Mouse (Mus musculus) hindbrain, embryonic 10.5 days (tissue): ENCODE data around the gene Ift52. TPM values are rescaled to one million over a fixed set of nuclear protein-coding genes. Genes with fewer than 3 reads are reported as not detected.

ENCODE experiments used
- DNase-seq: peaks from one replicate; pipeline ENCODE4 v3.0.0-alpha.2; 2017; ENCODE audit warnings: low spot score
- H3K27ac ChIP-seq: fragments of 300-500 bp; sonication (generic); 2 replicates; pipeline ENCODE4 v1.5.1; 2016; ENCODE audit warnings: mild to moderate bottlenecking, moderate library complexity
- H3K27me3 ChIP-seq: fragments of 300-500 bp; sonication (generic); 2 replicates; pipeline ENCODE4 v1.6.1; 2016; ENCODE audit warnings: mild to moderate bottlenecking; ENCODE audit not compliant: poor library complexity, insufficient read depth, severe bottlenecking
- H3K36me3 ChIP-seq: fragments of 300-500 bp; sonication (generic); 2 replicates; pipeline ENCODE4 v1.6.1; 2016; ENCODE audit warnings: mild to moderate bottlenecking, moderate library complexity
- H3K4me1 ChIP-seq: fragments of 300-500 bp; sonication (generic); replicated peaks from 2 replicates; pipeline ENCODE4 v1.6.1; 2016; ENCODE audit warnings: mild to moderate bottlenecking
- H3K4me3 ChIP-seq: fragments of 300-500 bp; sonication (generic); 2 replicates; pipeline ENCODE4 v1.5.1; 2016; ENCODE audit warnings: mild to moderate bottlenecking, moderate library complexity
- H3K9me3 ChIP-seq: fragments of 300-500 bp; sonication (generic); 2 replicates; pipeline ENCODE4 v1.6.1; 2016; ENCODE audit warnings: mild to moderate bottlenecking, moderate library complexity
- WGBS: fragments of 180-500 bp; shearing (Covaris S2); methylation state at CpG from one replicate; pipeline ENCODE4 v1.1.7; 2016; 5-methylcytosine and 5-hydroxymethylcytosine counted together
- polyA plus RNA-seq: library from polyadenylated mRNA; unstranded; fragments of >200 nt; fragmentation: Nextera tagmentation; extraction: Ambion mirVana; gene quantifications from 2 replicates; pipeline ENCODE4 v1.2.1, GENCODE M21; 2016

The Ift52 gene
- polyA plus RNA-seq = 52.3 and 55.1 TPM in 2 replicates

- Histone ChIP-seq H3K27ac (peak within 1 kb of the TSS; percentile 92), H3K36me3 (no peaks in the 10 kb centered on the region), H3K27me3 (no peaks in the 10 kb centered on the region), H3K4me3 (peak within 1 kb of the TSS; percentile 96), H3K9me3 (no peaks in the 10 kb centered on the region), H3K4me1 (peaks cover 13% of the 10 kb centered on the region)
- under 1% methylated on average over 57 of the region's 57 CpGs for WGBS
- DNase-seq = peak; percentile 91
These were observed at the start of gene Ift52 for GRCm38 (mm10) chr2:163016916-163017743. Ift52 (plus strand) TSS chr2:163017354.

GRCm38 (mm10) chr2:162968357-162968756, 48.8 kb upstream of the Ift52 start:
- H3K4me1 ChIP-seq = peaks cover 8% of the 10 kb centered on the region
- H3K27me3 ChIP-seq = no peaks in the 10 kb centered on the region
- no peaks in the 10 kb centered on the region for H3K9me3 ChIP-seq
- no peak overlapping the region for H3K4me3 ChIP-seq
- no peaks in the 10 kb centered on the region for H3K36me3 ChIP-seq
- 9% methylated on average over 5 of the region's 5 CpGs for WGBS
- DNase-seq = peak; percentile 72
- no peak overlapping the region for H3K27ac ChIP-seq

GRCm38 (mm10) chr2:162969101-162969500, 48.1 kb upstream of the Ift52 start:
- DNase-seq = no peak
- no peak overlapping the region for H3K27ac ChIP-seq
- WGBS = 86% methylated on average over 3 of the region's 3 CpGs
- H3K27me3 ChIP-seq = no peaks in the 10 kb centered on the region
- H3K36me3 ChIP-seq = no peaks in the 10 kb centered on the region
- no peaks in the 10 kb centered on the region for H3K9me3 ChIP-seq
- H3K4me3 ChIP-seq = no peak overlapping the region
- peaks cover 15% of the 10 kb centered on the region for H3K4me1 ChIP-seq

- 84% methylated on average over 6 of the region's 6 CpGs for WGBS
These were observed 46.3 kb upstream of the Ift52 start for GRCm38 (mm10) chr2:162970896-162971295.

GRCm38 (mm10) chr2:162972752-162973151, 44.4 kb upstream of the Ift52 start:
- Histone ChIP-seq H3K27me3 (0 out of 2 replicates have a peak, but pooled peaks cover 6% of the 10 kb centered on the region), H3K4me3 (no peak overlapping the region), H3K27ac (no peak overlapping the region), H3K4me1 (peaks cover 27% of the 10 kb centered on the region), H3K9me3 (no peaks in the 10 kb centered on the region), H3K36me3 (no peaks in the 10 kb centered on the region)
- DNase-seq = no peak
- WGBS = 52% methylated on average over 7 of the region's 7 CpGs

More at GRCm38 (mm10) chr2:162970896-162971295, 46.3 kb upstream of the Ift52 start:
- H3K36me3 ChIP-seq = no peaks in the 10 kb centered on the region
- H3K27me3 ChIP-seq = 0 out of 2 replicates have a peak, but pooled peaks cover 6% of the 10 kb centered on the region
- no peaks in the 10 kb centered on the region for H3K9me3 ChIP-seq
- no peak overlapping the region for H3K4me3 ChIP-seq
- no peak for DNase-seq
- no peak overlapping the region for H3K27ac ChIP-seq
- H3K4me1 ChIP-seq = peaks cover 27% of the 10 kb centered on the region

- no peaks in the 10 kb centered on the region for H3K9me3 ChIP-seq
- 77% methylated on average over 5 of the region's 5 CpGs for WGBS
- H3K4me3 ChIP-seq = no peak overlapping the region
- no peaks in the 10 kb centered on the region for H3K36me3 ChIP-seq
- H3K27me3 ChIP-seq = 0 out of 2 replicates have a peak, but pooled peaks cover 6% of the 10 kb centered on the region
- peaks cover 27% of the 10 kb centered on the region for H3K4me1 ChIP-seq
- peak overlapping the region; percentile 76 for H3K27ac ChIP-seq
- DNase-seq = no peak
These were observed 43.9 kb upstream of the Ift52 start for GRCm38 (mm10) chr2:162973206-162973605.

GRCm38 (mm10) chr2:162973637-162974036, 43.5 kb upstream of the Ift52 start:
- no peaks in the 10 kb centered on the region for H3K9me3 ChIP-seq
- DNase-seq = peak; percentile 43
- H3K36me3 ChIP-seq = no peaks in the 10 kb centered on the region
- peaks cover 27% of the 10 kb centered on the region for H3K4me1 ChIP-seq
- WGBS = 26% methylated on average over 11 of the region's 11 CpGs
- H3K4me3 ChIP-seq = no peak overlapping the region
- 0 out of 2 replicates have a peak, but pooled peaks cover 6% of the 10 kb centered on the region for H3K27me3 ChIP-seq
- H3K27ac ChIP-seq = peak overlapping the region; percentile 76

- no peaks in the 10 kb centered on the region for H3K36me3 ChIP-seq
- 80% methylated on average over 11 of the region's 11 CpGs for WGBS
- H3K4me1 ChIP-seq = peaks cover 27% of the 10 kb centered on the region
- H3K4me3 ChIP-seq = no peak overlapping the region
- DNase-seq = no peak
- H3K27me3 ChIP-seq = 0 out of 2 replicates have a peak, but pooled peaks cover 6% of the 10 kb centered on the region
- no peaks in the 10 kb centered on the region for H3K9me3 ChIP-seq
- no peak overlapping the region for H3K27ac ChIP-seq
These were observed 41.9 kb upstream of the Ift52 start for GRCm38 (mm10) chr2:162975157-162975775.

- no peaks in the 10 kb centered on the region for H3K9me3 ChIP-seq
- H3K4me3 ChIP-seq = no peak overlapping the region
- no peak for DNase-seq
- H3K27me3 ChIP-seq = 0 out of 2 replicates have a peak, but pooled peaks cover 6% of the 10 kb centered on the region
- H3K4me1 ChIP-seq = peaks cover 27% of the 10 kb centered on the region
- no peaks in the 10 kb centered on the region for H3K36me3 ChIP-seq
- no peak overlapping the region for H3K27ac ChIP-seq
- 72% methylated on average over 4 of the region's 4 CpGs for WGBS
These were observed 41.2 kb upstream of the Ift52 start for GRCm38 (mm10) chr2:162976001-162976400.

GRCm38 (mm10) chr2:162984381-162984780, 32.8 kb upstream of the Ift52 start:
- no peaks in the 10 kb centered on the region for H3K9me3 ChIP-seq
- H3K27me3 ChIP-seq = 0 out of 2 replicates have a peak, but pooled peaks cover 6% of the 10 kb centered on the region
- H3K4me1 ChIP-seq = no peaks in the 10 kb centered on the region
- DNase-seq = no peak
- H3K36me3 ChIP-seq = no peaks in the 10 kb centered on the region
- H3K27ac ChIP-seq = no peak overlapping the region
- WGBS = 87% methylated on average over 6 of the region's 6 CpGs
- H3K4me3 ChIP-seq = no peak overlapping the region

GRCm38 (mm10) chr2:162985923-162986322, 31.2 kb upstream of the Ift52 start:
- Histone ChIP-seq H3K4me3 (no peak overlapping the region), H3K27ac (no peak overlapping the region), H3K9me3 (no peaks in the 10 kb centered on the region), H3K27me3 (0 out of 2 replicates have a peak, but pooled peaks cover 6% of the 10 kb centered on the region), H3K4me1 (no peaks in the 10 kb centered on the region), H3K36me3 (no peaks in the 10 kb centered on the region)
- DNase-seq = no peak
- 80% methylated on average over 3 of the region's 3 CpGs for WGBS

- no peak for DNase-seq
- Histone ChIP-seq H3K4me1 (0 out of 2 replicates have a peak, but pooled peaks cover 5% of the 10 kb centered on the region), H3K4me3 (no peak overlapping the region), H3K27me3 (0 out of 2 replicates have a peak, but pooled peaks cover 6% of the 10 kb centered on the region), H3K27ac (no peak overlapping the region), H3K9me3 (no peaks in the 10 kb centered on the region), H3K36me3 (no peaks in the 10 kb centered on the region)
- 85% methylated on average over 3 of the region's 3 CpGs for WGBS
These were observed 30.4 kb upstream of the Ift52 start for GRCm38 (mm10) chr2:162986764-162987163.

GRCm38 (mm10) chr2:162987218-162987617, 29.9 kb upstream of the Ift52 start, which contains the start of gene Sgk2:
Sgk2 (plus strand) TSS chr2:162987330.
- DNase-seq = no peak
- WGBS = 66% methylated on average over 8 of the region's 8 CpGs
- Histone ChIP-seq H3K9me3 (no peaks in the 10 kb centered on the region), H3K4me1 (0 out of 2 replicates have a peak, but pooled peaks cover 5% of the 10 kb centered on the region), H3K4me3 (no peak within 1 kb of the TSS), H3K27ac (no peak within 1 kb of the TSS), H3K27me3 (0 out of 2 replicates have a peak, but pooled peaks cover 6% of the 10 kb centered on the region), H3K36me3 (no peaks in the 10 kb centered on the region)
